Mouse (Mus musculus) adrenal gland, postnatal 10 days (tissue): ENCODE data around the gene Ctc1. TPM values are rescaled to one million over a fixed set of nuclear protein-coding genes. Genes with fewer than 3 reads are reported as not detected.

ENCODE experiments used
- DNase-seq: peaks from one replicate; pipeline ENCODE4 v3.0.0; 2021; ENCODE audit warnings: mixed read lengths
- total RNA-seq, 2 experiments: library from RNA; stranded (reverse); gene quantifications; 2 replicates each; pipeline ENCODE4 v1.2.3; 2021

The Ctc1 gene
- total RNA-seq, 2 experiments from 2014 or later = 25.3 to 30.0 TPM

DNA sequence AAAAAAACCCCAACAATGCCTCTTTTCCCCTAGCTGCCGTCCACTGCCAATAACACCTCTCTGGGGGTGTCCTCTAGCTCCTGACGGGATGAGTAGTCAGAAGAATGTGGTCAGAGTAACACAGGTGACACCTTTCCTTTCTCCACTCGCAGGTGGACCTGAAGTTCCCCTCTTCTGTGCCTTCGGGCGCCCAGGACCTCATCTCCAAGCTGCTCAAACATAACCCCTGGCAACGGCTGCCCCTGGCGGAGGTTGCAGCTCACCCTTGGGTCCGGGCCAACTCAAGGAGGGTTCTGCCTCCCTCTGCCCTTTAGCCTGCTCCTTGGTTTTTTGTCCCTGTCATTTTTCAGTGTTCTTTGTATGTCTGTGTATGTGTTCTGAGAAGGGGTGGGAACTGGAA lies 35.0 kb downstream of the Ctc1 start:
- peak; percentile 42 for DNase-seq

GRCm38 (mm10) chr11:69051771-69052170 lies 36.1 kb downstream of the Ctc1 start:
- DNase-seq = no peak

DNA sequence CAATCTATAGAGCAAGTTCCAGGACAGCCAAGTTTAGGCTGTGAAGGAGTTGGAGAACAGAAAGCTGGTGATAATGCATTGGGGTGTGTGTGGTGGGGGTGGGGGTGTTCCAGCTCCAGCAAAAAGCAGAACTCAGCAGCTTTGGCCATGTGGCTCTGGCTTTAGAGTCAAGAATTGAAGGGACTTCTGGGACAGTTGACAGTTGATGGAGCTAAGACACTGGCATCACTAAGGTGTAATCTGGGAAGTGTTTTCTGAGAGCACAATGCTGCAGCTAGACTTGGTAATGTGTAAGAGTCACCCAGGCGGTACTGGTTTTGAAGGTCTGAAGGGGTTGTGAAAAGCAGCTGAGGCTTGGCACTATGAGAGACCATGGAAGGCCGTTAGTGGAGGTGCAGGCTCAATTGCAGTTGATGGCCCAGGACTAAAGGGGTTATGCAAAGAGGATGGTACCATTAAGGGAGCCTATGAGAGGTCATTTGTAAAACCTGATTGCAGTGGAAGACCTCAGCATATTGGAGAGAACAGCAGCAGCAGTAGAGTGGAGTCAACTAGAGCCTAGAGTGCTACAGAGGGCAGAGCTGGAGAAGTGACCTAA lies 37.2 kb downstream of the Ctc1 start:
- no peak for DNase-seq

- DNase-seq = no peak
Measured at GRCm38 (mm10) chr11:69053848-69054247, 38.1 kb downstream of the Ctc1 start.

GRCm38 (mm10) chr11:69058265-69058664 lies 42.6 kb downstream of the Ctc1 start:
- no peak for DNase-seq

DNA sequence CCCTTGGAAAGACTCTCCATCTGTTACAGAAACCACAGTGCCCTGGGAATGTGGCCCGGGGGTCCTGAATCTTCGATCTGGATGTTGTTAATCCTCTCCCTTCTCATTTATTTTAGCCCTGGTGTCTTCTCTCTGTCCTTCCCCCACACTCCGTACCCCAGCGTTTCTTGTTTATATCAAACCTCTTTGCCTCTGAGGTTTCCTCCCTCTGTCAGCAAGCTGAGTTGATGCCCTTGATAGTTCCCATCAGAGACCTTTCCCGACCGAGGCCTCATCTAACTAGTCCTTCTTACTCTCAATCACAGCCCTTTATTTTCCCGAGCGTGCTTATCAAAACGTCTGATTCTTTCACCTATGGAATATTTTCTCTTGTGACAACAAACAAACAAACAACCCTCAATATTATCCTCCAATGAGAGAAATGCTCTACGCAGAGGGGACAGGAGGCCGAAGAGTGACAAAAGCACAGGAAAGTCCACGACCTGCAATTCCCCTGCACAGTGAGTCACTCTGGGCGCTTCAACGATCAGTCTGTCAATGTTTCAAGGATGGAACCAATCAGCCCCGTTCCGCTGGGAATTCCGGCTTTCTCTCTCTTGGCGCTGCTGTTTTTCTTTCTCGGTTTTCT lies 43.1 kb downstream of the Ctc1 start:
- no peak for DNase-seq

DNA sequence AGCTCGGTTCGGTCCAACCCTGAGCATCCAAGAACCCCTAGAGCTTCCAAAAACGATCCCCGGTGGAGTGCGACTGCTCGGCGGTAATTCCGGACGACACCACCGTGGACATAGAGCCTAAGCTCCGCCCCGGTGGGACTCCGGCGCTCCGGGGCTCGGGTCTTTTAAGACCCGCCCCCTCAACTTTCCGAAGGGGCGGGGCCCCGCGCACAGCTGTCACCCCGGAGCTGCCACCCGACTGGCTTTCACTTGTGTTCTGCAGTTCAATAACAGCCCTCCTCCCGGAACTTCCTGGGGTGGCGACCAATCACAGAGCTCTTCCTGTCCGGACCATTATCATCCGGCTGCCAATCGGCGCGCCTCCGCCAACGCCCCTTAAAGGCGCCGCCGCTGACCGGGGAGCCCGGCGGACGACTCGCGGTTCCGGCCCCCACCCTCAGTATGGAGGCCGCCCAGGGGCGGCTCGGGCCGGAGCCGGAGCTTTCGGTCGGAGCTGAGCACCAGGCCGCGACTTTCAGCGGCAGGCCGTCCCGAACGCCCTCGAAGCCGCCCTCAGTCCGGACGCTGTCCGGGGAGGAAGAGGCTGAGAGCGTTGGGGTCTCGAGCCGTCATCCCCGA lies 43.8 kb downstream of the Ctc1 start, which contains the start of gene Borcs6:
Gene Borcs6, plus strand, starts transcription at position 361 of the 618 bp plus-strand sequence.
- peak; percentile 95 for DNase-seq

GRCm38 (mm10) chr11:69059975-69060411 lies 44.3 kb downstream of the Ctc1 start:
- DNase-seq = peak; percentile 75

DNA sequence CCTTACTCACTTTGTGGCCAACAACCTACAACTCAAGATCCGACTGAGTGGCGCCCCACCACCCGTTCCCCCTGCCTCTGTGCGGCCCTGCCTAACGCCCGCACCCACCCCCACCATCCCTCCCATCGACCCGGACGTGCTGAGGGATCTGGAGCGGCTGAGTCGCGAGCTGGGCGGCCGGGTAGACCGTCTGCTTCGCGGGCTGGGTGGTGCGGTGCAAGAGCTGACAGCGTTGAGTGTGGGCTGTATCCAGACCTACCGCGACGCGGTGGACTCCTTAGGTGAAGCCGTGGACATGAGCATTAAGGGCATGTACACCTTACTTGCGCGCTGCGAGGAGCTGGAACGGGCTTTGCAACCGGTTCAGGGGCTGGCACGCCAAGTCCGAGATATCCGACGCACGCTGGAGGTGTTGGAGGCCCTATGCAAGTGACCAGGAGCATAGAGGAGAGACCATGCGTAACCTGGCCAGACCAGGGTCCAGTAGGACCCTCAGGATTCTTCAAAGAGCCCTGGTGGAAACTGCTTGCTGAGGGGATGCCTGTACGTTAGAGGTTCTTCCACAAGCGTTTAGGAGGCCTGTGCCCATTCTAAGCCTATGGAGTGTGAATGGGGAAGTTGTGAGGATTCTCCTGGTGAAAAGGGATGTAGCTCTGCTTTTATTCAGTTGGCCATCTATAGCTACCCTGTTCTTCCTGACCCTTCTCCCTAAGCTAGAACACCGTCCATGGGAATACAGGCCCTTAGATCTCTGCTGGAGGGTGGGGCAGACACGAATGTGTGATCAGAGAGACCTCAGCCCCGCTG lies 44.9 kb downstream of the Ctc1 start:
- DNase-seq = peak; percentile 55

GRCm38 (mm10) chr11:69061255-69061912 lies 45.7 kb downstream of the Ctc1 start:
- DNase-seq = no peak

DNA sequence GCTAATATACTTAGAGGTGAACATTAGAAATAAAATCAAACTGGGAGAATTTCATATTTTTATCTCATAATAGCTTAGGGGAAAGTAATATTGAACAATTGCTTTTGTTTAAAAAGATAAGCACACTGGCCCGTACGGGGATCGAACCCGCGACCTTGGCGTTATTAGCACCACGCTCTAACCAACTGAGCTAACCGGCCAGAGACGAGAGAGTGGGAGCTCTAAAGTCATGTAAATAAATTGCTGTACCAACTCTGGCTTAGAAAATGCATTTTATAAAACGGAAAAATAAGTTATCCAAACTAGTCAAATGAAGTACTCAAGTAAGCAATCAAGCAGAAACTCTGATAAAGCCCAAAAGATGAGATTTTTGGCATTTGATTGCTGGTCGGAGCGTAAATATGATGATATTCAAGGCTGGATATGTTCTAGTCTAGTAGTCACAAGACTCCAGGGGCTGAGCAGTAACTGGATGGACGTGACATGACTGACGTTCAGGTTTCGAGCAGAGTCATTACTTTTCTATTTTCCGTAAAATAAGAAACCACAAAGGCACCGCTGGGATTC lies 46.6 kb downstream of the Ctc1 start:
- peak; percentile 84 for DNase-seq

- DNase-seq = peak; percentile 97
Measured at GRCm38 (mm10) chr11:69062761-69063224, 47.1 kb downstream of the Ctc1 start.

- peak; percentile 97 for DNase-seq
Measured at GRCm38 (mm10) chr11:69063413-69064201, 47.9 kb downstream of the Ctc1 start.

DNA sequence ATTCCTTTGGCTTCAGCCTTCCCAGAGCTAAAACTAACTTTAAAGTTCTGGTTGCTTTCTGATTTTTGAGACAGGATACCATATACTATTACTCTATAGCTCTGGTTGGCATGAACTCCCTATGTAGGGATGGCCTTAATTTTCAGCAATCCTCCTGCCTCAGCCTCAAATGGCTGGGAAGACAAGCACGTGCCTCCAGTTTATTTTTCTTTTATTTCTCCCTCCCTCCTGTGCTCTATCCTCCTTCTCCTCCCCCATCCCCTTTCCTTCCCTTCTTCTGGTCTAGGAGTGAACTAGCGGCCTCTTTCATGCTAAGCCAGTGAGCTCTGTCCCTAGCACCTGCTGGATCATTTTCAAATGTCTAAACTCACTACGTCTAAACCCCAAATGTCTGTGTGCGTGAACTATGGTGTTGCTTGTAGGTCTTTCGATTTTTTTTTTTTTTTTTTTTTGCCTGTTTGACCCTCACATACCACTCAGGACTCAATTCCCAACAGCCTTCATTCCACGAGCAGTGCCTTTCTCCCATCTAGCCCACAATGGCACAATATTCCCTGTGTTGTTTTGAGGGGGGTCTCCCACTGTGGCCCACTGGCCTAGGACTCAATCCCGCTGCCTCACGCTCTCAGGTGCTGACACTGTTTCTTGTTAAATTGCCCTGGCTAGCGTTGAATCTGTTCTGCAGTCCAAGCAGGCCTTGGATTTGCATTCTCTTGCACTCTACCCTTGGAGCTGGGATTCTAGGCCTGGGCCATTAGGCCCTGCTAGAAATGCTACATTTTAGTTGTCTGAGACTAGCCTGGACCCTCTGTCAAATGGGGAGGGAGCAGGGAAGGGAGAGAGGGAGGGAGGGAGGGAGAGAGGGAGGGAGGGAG lies 48.8 kb downstream of the Ctc1 start:
- DNase-seq = no peak

GRCm38 (mm10) chr11:69065394-69065925 lies 49.7 kb downstream of the Ctc1 start:
- DNase-seq = no peak

GRCm38 (mm10) chr11:69066163-69066861 lies 50.6 kb downstream of the Ctc1 start:
- peak; percentile 58 for DNase-seq

DNA sequence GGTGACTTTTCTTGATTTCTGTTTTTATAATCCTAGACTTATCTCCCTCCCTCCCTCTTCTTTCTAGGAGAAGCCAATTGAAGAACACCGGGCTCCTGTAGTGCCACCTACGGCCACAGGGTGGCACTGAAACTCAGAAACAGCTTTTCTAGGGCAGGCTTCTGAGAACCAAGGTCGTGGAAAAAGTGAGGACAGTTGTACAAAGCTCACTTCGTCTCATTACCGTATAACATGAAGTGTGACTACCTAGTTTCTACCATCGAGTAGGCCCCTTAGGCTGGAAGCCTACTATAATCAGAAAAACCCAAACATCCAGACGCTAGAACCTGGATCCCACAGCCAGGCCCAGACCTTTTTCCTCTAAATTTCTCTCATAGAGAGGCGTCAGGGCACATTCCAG lies 51.2 kb downstream of the Ctc1 start:
- DNase-seq = peak; percentile 94

DNA sequence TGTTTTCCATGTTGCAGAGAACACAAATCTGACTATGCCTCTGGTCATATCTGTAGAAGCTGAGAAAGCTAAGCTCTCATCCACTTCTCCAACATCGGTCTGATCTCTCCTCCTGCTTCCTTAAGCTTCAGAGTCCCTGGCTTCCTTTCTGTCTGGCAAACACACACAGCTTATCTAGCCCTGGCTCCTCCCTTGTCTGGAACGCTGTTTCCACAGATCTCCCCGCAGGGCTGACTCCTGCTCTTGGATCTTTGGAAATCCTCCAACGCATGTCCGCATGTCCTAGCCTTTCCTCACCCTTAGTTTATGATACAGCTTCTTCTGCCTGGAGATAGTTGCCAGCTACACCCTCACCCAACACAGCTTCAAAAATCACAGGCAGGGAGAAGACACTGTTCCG lies 51.9 kb downstream of the Ctc1 start:
- DNase-seq = peak; percentile 65

GRCm38 (mm10) chr11:69070093-69070492 lies 54.4 kb downstream of the Ctc1 start:
- peak; percentile 49 for DNase-seq
